Mouse (Mus musculus) ES-Bruce4 (cell line): ENCODE data around the gene E130208F15Rik.

ENCODE experiments used
- CTCF ChIP-seq: IDR thresholded peaks from one replicate; pipeline ENCODE4 v1.8.1; 2011; ENCODE audit warnings: low read depth, low read length
- POLR2A ChIP-seq: IDR thresholded peaks from one replicate; pipeline ENCODE4 v1.8.1; 2011; ENCODE audit warnings: low read length; ENCODE audit not compliant: insufficient read depth

GRCm38 (mm10) chr7:30360028-30360427 lies 38.5 kb downstream of the E130208F15Rik start:
- TF ChIP-seq POLR2A, result no peak
- TF ChIP-seq CTCF, result no peak
